ENCODE assay signal across 10 mouse cellular contexts in genomic region chr11:106770195-106770974, GRCm38 (mm10). TPM values are rescaled to one million over a fixed set of nuclear protein-coding genes. Genes with fewer than 3 reads are reported as not detected.
DNase-seq lines count a peak whose midpoint lies in the region; ATAC-seq and TF ChIP-seq lines count a peak whose summit lies in the region.
"Had no signal": no experiment of that assay in that cellular context is flagged by ENCODE, and none has a peak within 500 bp of the region (broad histone marks: within the 10 kb centered on the region; RNA-seq: fewer than 3 reads in every experiment).

No protein-coding gene starts in this region.

- DNase-seq in gastrocnemius, adult 2 months: no peak
- DNase-seq in gastrocnemius, postnatal 4 days (ENCODE audit: low spot score in 2 of 2): no peak
- DNase-seq in right cerebral cortex, postnatal 14 days: peak; percentile 30
- DNase-seq in right cerebral cortex, adult 2 months (ENCODE audit: low spot score in 2 of 2): no peak
- DNase-seq in thymus, postnatal 10 days (ENCODE audit: low spot score in 2 of 2): peak; percentile 32 to 62
- DNase-seq in neural tube, embryonic 10.5 days (ENCODE audit: extremely low spot score, low spot score): no peak
- no peak for DNase-seq in adrenal gland, adult 2 months

- H3K4me3 ChIP-seq in gastrocnemius, adult 2 months: no peak overlapping the region
- H3K4me3 ChIP-seq: heart, embryonic 13.5 days; limb, embryonic 15.5 days had no signal

- H3K27ac ChIP-seq in gastrocnemius, adult 2 months: no peak overlapping the region
- H3K27ac ChIP-seq: heart, embryonic 13.5 days; limb, embryonic 15.5 days had no signal

- TF ChIP-seq CTCF in gastrocnemius, adult 2 months (IDR thresholded peaks at IDR 0.05): peak; percentile 36; the same call in 1 of the 2 replicates

- ATAC-seq in inflammation-experienced regulatory T-cells, adult 6 months: peak; percentile 65

- intact Hi-C loops in gastrocnemius, adult 2 months (cut with DNase I): no loop called here

RNA-seq across cellular contexts. Expression of gene Polg2, which starts 9.0 kb away (rescaled TPM):
- 1 to 10 TPM; 2.4 to 3.3 TPM for total RNA-seq in gastrocnemius, adult 2 months (2021)
- 1 to 10 TPM; 8.2 TPM for total RNA-seq in gastrocnemius, postnatal 4 days (2021)
- polyA plus RNA-seq in inflammation-experienced regulatory T-cells, adult 6 months (2017; shearing (Covaris generic)): 10 to 100 TPM; 12.5 to 20.8 (median 13.3) TPM
- 1 to 10 TPM; 3.3 to 6.2 TPM for total RNA-seq in adrenal gland, adult 2 months (2021)
- polyA plus RNA-seq in adrenal gland, adult 2 months (2012; rRNA removed): 6.0 and 8.1 TPM in 2 replicates

RNA-seq across cellular contexts. Expression of gene Ddx5, which starts 18.6 kb away (rescaled TPM):
- total RNA-seq in gastrocnemius, adult 2 months (2021): 100 to 1,000 TPM; 261 to 265 TPM
- 100 to 1,000 TPM; 388 to 472 TPM for total RNA-seq in gastrocnemius, postnatal 4 days (2021)
- polyA plus RNA-seq in inflammation-experienced regulatory T-cells, adult 6 months (2017; shearing (Covaris generic)): 100 to 1,000 TPM; 400 to 575 (median 510) TPM
- total RNA-seq in adrenal gland, adult 2 months (2021): 1,000 to 10,000 TPM in 1 of 2 experiments, 100 to 1,000 TPM in 1; 763 to 1,110 TPM
- 2,814 and 2,984 TPM in 2 replicates for polyA plus RNA-seq in adrenal gland, adult 2 months (2012; rRNA removed)

RNA-seq across cellular contexts. Expression of gene Cep95, which starts 18.7 kb away (rescaled TPM):
- total RNA-seq in gastrocnemius, adult 2 months (2021): 1 to 10 TPM; 3.7 to 5.6 TPM
- 10 to 100 TPM in 1 of 2 experiments, 1 to 10 TPM in 1; 8.9 to 12.5 TPM for total RNA-seq in gastrocnemius, postnatal 4 days (2021)
- 10 to 100 TPM; 23.6 to 40.6 (median 34.6) TPM for polyA plus RNA-seq in inflammation-experienced regulatory T-cells, adult 6 months (2017; shearing (Covaris generic))
- total RNA-seq in adrenal gland, adult 2 months (2021): 10 to 100 TPM in 1 of 2 experiments, 1 to 10 TPM in 1; 7.1 to 12.5 TPM
- 0.73 and 0.92 TPM in 2 replicates for polyA plus RNA-seq in adrenal gland, adult 2 months (2012; rRNA removed)

RNA-seq across cellular contexts. Expression of gene Milr1, which starts 19.4 kb away (rescaled TPM):
- not detected for total RNA-seq in gastrocnemius, adult 2 months (2021)
- total RNA-seq in gastrocnemius, postnatal 4 days (2021): 1 to 10 TPM; 1.1 to 1.8 TPM
- polyA plus RNA-seq in inflammation-experienced regulatory T-cells, adult 6 months (2017; shearing (Covaris generic)): 10 to 100 TPM in 2 of 3 experiments, 1 to 10 TPM in 1; 9.0 to 12.2 (median 11.5) TPM
- 1 to 10 TPM in 1 of 2 experiments, under 1 TPM in 1; 0.81 to 2.6 TPM for total RNA-seq in adrenal gland, adult 2 months (2021)
- polyA plus RNA-seq in adrenal gland, adult 2 months (2012; rRNA removed): not detected in 2 replicates

RNA-seq across cellular contexts. Expression of gene Pecam1, which starts 20.0 kb away (rescaled TPM):
- 10 to 100 TPM; 37.1 to 43.8 TPM for total RNA-seq in gastrocnemius, adult 2 months (2021)
- 100 to 1,000 TPM; 123 to 126 TPM for total RNA-seq in gastrocnemius, postnatal 4 days (2021)
- polyA plus RNA-seq in inflammation-experienced regulatory T-cells, adult 6 months (2017; shearing (Covaris generic)): 100 to 1,000 TPM in 2 of 3 experiments, 10 to 100 TPM in 1; 44.4 to 106 (median 100) TPM
- total RNA-seq in adrenal gland, adult 2 months (2021): 10 to 100 TPM; 64.0 to 94.8 TPM
- polyA plus RNA-seq in adrenal gland, adult 2 months (2012; rRNA removed): 15.5 and 17.5 TPM in 2 replicates

Comparison
In these comparisons a context has a peak if more than half of its experiments do, and no peak if none do; other contexts are left out.
1. DNase-seq: peak in right cerebral cortex, postnatal 14 days (single experiment) and thymus, postnatal 10 days (2 of 2); none in gastrocnemius, adult 2 months (single experiment), gastrocnemius, postnatal 4 days (0 of 2), right cerebral cortex, adult 2 months (0 of 2), neural tube, embryonic 10.5 days (single experiment) and adrenal gland, adult 2 months (single experiment).